Mouse (Mus musculus) limb, embryonic 14.5 days (tissue): ENCODE results near the gene Traf4. TPM values are rescaled to one million over a fixed set of nuclear protein-coding genes. Genes with fewer than 3 reads are reported as not detected.

ENCODE experiments used
- ATAC-seq: fragments of 200-750 bp; cut with Nextera tagmentation; 2 replicates; pipeline ENCODE4 v1.8.0; 2017; ENCODE audit warnings: low read depth, moderate number of reproducible peaks, moderate TSS enrichment; ENCODE audit not compliant: low FRiP score
- DNase-seq: peaks from one replicate; pipeline ENCODE4 v3.0.0-alpha.2; 2015; ENCODE audit warnings: low spot score
- H3K27ac ChIP-seq: fragments of 300-500 bp; sonication (generic); replicated peaks from 2 replicates; pipeline ENCODE4 v1.5.1; 2014; ENCODE audit warnings: low read depth, mild to moderate bottlenecking, low read length, moderate library complexity, mixed read lengths
- H3K27me3 ChIP-seq: fragments of 300-500 bp; sonication (generic); 2 replicates; pipeline ENCODE4 v1.6.1; 2014; ENCODE audit warnings: low read length, mixed read lengths; ENCODE audit not compliant: control insufficient read depth, insufficient read depth
- H3K36me3 ChIP-seq: fragments of 300-500 bp; sonication (generic); 2 replicates; pipeline ENCODE4 v1.6.1; 2014; ENCODE audit warnings: mild to moderate bottlenecking, low read length, moderate library complexity, mixed read lengths; ENCODE audit not compliant: control insufficient read depth, insufficient read depth
- H3K4me1 ChIP-seq: fragments of 300-500 bp; sonication (generic); 2 replicates; pipeline ENCODE4 v1.6.1; 2014; ENCODE audit warnings: antibody characterized with exemption, low read length, mixed read lengths; ENCODE audit not compliant: control insufficient read depth, insufficient read depth
- H3K4me2 ChIP-seq: fragments of 300-500 bp; sonication (generic); replicated peaks from 2 replicates; pipeline ENCODE4 v1.6.1; 2014; ENCODE audit warnings: low read depth, mild to moderate bottlenecking, low read length, moderate library complexity; ENCODE audit not compliant: severe bottlenecking
- H3K4me3 ChIP-seq: fragments of 300-500 bp; sonication (generic); replicated peaks from 2 replicates; pipeline ENCODE4 v1.5.1; 2014; ENCODE audit warnings: low read length
- H3K9ac ChIP-seq: fragments of 300-500 bp; sonication (generic); 2 replicates; pipeline ENCODE4 v1.6.1; 2014; ENCODE audit warnings: mild to moderate bottlenecking, low read depth, low read length, moderate library complexity; ENCODE audit not compliant: severe bottlenecking
- H3K9me3 ChIP-seq: fragments of 300-500 bp; sonication (generic); 2 replicates; pipeline ENCODE4 v1.6.1; 2016; ENCODE audit warnings: low read length; ENCODE audit not compliant: control insufficient read depth
- POLR2A ChIP-seq: fragments of 200-500 bp; IDR thresholded peaks from 2 replicates; pipeline ENCODE4 v1.8.0; 2012; ENCODE audit warnings: inconsistent platforms, mild to moderate bottlenecking, moderate library complexity, borderline replicate concordance; ENCODE audit not compliant: insufficient read depth, insufficient read length; ENCODE audit errors: extremely low read depth
- WGBS: fragments of 180-500 bp; shearing (Covaris S2); extraction: QIAGEN DNeasy Blood & Tissue Kit; methylation state at CpG from one replicate; pipeline ENCODE4 v1.1.7; 2014; 5-methylcytosine and 5-hydroxymethylcytosine counted together
- polyA plus RNA-seq, 2 experiments: library from polyadenylated mRNA; depleted of rRNA in 1 of 2; stranded (reverse) in 1 of 2; unstranded in 1 of 2; fragments of >200 nt; fragmentation: Nextera tagmentation in 1 of 2; extraction: Ambion mirVana in 1 of 2; gene quantifications; 2 replicates each; pipeline versions ENCODE4 v1.2.1 to v1.2.3; 2012 to 2014

Gene Traf4
- polyA plus RNA-seq, 2 experiments: 59.0 to 159 TPM

DNA sequence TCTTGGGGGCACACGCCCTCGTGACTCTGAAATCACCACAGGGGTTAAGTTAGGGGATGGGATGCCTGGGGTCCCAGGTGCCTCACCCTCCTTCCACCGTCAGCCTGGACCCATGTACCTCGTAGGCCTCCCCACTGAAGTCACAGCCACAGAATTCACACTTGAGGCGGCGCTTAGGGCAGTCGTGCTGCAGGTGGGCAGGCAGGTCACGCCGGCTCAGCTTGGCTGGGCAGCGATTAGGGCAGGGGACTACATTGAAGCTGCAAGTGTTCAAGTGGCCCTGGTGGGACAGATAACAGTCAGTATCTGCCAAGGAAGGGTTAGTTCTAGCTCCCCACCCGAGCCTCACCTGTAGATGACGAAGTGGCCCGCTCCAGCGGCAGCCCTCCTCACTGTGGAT, 4.2 kb downstream of the Traf4 start:
- no peak for TF ChIP-seq POLR2A
- Histone ChIP-seq H3K4me1 (peaks cover 26% of the 10 kb centered on the region), H3K4me3 (no peak overlapping the region), H3K27me3 (no peaks in the 10 kb centered on the region), H3K9me3 (no peaks in the 10 kb centered on the region), H3K4me2 (no peak overlapping the region), H3K36me3 (peaks cover 66% of the 10 kb centered on the region), H3K27ac (no peak overlapping the region), H3K9ac (no peak overlapping the region)
- ATAC-seq (no peak), DNase-seq (no peak)
- 89% methylated on average over 14 of the region's 14 CpGs for WGBS

DNA sequence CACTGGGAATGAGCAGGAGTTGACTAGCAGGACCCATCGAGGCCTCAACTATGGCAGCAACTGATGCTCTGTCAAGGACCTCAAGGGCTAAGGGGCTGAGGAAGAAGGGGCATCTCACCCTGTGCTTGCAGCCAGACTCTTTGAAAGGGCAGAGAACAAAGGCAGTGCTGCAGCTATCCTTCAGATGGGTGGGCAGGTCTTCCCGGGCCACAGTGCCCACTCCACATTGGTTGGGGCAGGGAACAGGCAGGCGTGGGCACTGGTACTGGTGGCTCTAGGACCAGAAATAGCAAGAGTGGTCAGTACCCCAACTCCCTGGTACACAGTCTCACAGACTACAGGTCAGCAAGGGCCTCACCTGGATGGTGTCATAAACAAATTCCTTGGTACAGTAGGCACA, 4.7 kb downstream of the Traf4 start:
- no peak overlapping the region for H3K4me3 ChIP-seq
- no peaks in the 10 kb centered on the region for H3K27me3 ChIP-seq
- no peak overlapping the region for H3K9ac ChIP-seq
- 88% methylated on average over 3 of the region's 3 CpGs for WGBS
- H3K27ac ChIP-seq: no peak overlapping the region
- H3K9me3 ChIP-seq: no peaks in the 10 kb centered on the region
- no peak for ATAC-seq
- peaks cover 21% of the 10 kb centered on the region for H3K4me1 ChIP-seq
- peaks cover 71% of the 10 kb centered on the region for H3K36me3 ChIP-seq
- TF ChIP-seq POLR2A: no peak
- no peak for DNase-seq
- H3K4me2 ChIP-seq: no peak overlapping the region

DNA sequence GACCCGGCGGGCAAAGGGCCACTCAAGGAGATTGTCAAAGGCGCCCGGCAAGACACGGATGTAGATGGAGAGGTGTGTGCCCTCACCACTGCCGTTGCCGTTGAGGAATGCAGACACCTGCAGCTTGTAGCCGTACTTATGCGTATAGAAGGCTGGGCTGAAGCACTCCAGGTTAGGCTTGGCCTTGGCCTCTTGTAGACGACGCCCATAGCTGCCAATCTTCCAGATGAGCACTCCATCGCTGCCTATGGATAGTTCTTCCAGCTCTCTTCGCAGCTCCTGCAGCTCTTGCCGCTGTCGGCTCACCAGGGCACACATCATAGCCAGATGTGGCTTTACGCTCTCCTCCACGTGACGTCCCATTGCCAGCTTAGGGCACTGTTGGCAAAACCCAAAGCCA, 5.2 kb downstream of the Traf4 start:
- ATAC-seq: no peak
- Histone ChIP-seq H3K9me3 (no peaks in the 10 kb centered on the region), H3K36me3 (peaks cover 75% of the 10 kb centered on the region), H3K27ac (no peak overlapping the region), H3K4me1 (peaks cover 20% of the 10 kb centered on the region), H3K4me3 (no peak overlapping the region), H3K4me2 (no peak overlapping the region), H3K9ac (no peak overlapping the region), H3K27me3 (no peaks in the 10 kb centered on the region)
- DNase-seq: no peak
- TF ChIP-seq POLR2A: no peak
- 92% methylated on average over 18 of the region's 18 CpGs for WGBS

DNA sequence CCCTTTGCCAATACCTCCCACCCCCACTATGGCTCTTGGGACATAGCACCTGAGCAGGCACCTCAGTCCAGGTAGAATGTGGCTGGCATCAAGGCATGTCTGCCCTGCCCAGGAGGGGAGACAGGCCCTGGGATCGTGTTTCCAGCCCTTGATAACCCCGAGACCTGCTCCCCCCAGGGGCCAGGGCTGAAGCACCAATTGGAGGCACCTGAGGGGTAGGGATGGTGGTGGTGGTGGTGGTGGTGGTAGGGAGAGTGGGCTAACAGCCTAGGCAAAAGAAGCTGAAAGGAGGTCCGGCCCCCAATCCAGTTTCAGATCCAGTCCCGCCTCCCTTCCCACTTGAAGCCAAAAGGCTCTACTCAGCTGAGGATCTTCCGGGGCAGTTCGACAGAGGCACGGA, 5.8 kb downstream of the Traf4 start:
- no peak overlapping the region; the same call in 1 of the 2 replicates for H3K9ac ChIP-seq
- H3K4me2 ChIP-seq: no peak overlapping the region
- no peak overlapping the region for H3K27ac ChIP-seq
- H3K27me3 ChIP-seq: no peaks in the 10 kb centered on the region
- WGBS: 86% methylated on average over 5 of the region's 7 CpGs
- ATAC-seq: no peak
- TF ChIP-seq POLR2A: no peak
- no peak for DNase-seq
- H3K36me3 ChIP-seq: peaks cover 81% of the 10 kb centered on the region
- H3K4me3 ChIP-seq: no peak overlapping the region
- no peaks in the 10 kb centered on the region for H3K9me3 ChIP-seq
- H3K4me1 ChIP-seq: peaks cover 20% of the 10 kb centered on the region

DNA sequence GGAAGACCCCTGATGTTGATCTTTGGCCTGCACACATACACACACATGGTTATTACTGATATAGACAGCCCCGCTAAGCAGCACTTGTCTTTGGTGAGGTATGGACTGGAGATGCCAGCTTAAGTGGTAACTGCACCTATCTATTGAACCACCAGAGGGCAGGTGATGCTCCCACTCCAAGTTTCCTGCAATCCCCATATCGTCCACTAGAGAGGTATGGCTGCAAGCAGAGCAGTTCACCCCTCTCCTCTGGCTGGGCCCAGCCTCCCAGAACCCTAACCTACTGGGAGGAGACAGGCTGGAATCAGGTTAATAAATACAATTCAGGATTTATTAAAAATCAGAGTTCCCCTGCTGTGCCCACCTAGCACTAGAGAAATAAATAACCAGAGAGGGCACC, 6.3 kb downstream of the Traf4 start:
- WGBS: 33% methylated on average over 2 of the region's 2 CpGs
- no peak for TF ChIP-seq POLR2A
- DNase-seq (peak; percentile 91), ATAC-seq (no peak)
- H3K27me3 ChIP-seq: no peaks in the 10 kb centered on the region
- H3K4me1 ChIP-seq: peaks cover 20% of the 10 kb centered on the region
- no peak overlapping the region for H3K9ac ChIP-seq
- H3K9me3 ChIP-seq: no peaks in the 10 kb centered on the region
- no peak overlapping the region for H3K4me3 ChIP-seq
- H3K4me2 ChIP-seq: no peak overlapping the region
- H3K27ac ChIP-seq: no peak overlapping the region
- H3K36me3 ChIP-seq: peaks cover 86% of the 10 kb centered on the region

DNA sequence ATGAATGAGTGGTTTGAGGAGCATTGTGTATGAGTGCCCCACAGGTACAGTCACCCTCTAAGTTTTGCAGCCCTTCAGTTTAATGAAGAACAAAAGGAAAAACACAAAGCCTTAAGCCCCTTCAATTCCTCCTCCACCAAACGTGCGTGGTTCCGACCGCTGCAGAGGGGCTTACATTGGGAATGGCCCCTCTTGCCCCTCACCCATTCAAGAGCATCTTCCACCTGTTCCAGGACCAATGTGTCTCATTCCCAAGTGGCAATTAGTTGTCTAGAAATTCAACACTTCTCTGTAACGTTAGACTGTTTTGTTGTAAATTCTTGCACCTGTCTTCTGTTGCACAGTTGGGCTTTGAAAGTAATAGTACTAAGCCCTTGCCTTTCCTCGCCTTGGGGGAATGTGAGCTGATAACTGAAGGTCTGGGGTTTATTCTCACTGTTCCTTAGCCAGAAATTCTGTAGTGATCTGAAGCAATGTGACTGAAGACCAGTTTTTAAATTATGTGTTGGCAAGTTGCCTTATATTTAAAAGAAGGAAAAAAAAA, 9.2 kb downstream of the Traf4 start:
- Histone ChIP-seq H3K4me3 (no peak overlapping the region), H3K9me3 (no peaks in the 10 kb centered on the region), H3K27me3 (no peaks in the 10 kb centered on the region), H3K36me3 (peaks cover 91% of the 10 kb centered on the region), H3K4me2 (no peak overlapping the region), H3K27ac (no peak overlapping the region), H3K9ac (no peak overlapping the region), H3K4me1 (peaks cover 11% of the 10 kb centered on the region)
- WGBS: 67% methylated on average over 6 of the region's 6 CpGs
- no peak for TF ChIP-seq POLR2A
- DNase-seq: no peak
- ATAC-seq: no peak
